Mouse (Mus musculus): ENCODE measurements around the gene Cnot1. TPM values are rescaled to one million over a fixed set of nuclear protein-coding genes. Genes with fewer than 3 reads are reported as not detected.
"Not testable (repeated sequence)": the region's sequence is repeated elsewhere in the genome, so short reads cannot be mapped to it uniquely, and the experiment has no call there.

Gene Cnot1
- total RNA-seq, 4 experiments from 2014 or later = 150 to 189 (median 178) TPM

DNA sequence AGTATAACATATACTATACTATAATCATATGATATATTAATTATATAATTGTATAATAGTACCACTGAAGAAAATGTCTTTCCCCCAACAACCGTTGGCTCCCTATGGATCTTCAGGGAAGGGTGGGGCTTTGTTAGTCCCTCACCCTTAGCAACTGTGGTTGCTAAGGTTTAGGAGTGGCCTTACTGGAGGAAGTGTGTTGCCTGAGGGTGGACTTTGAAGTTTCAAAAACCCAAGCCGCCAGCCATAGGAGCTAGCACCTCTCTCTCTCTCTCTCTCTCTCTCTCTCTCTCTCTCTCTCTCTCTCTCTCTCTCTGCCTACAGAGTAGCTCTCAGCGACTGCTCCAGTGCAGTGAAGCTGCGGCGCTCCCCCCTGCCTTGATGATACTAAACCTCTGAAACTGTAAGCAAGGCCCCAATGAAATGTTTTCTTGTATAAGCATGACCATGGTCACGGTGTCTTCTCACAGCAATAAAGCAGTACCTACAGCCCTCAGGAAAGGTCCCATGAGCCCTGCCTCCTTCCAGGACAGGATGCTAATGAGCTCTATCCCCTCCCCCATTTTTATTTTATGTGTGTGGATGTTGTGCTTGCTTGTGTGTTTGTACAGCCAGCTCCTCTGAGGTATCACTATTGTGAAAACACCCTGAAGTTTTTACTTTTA is 8.9 kb upstream of the Cnot1 start:
- DNase-seq = no peak

DNA sequence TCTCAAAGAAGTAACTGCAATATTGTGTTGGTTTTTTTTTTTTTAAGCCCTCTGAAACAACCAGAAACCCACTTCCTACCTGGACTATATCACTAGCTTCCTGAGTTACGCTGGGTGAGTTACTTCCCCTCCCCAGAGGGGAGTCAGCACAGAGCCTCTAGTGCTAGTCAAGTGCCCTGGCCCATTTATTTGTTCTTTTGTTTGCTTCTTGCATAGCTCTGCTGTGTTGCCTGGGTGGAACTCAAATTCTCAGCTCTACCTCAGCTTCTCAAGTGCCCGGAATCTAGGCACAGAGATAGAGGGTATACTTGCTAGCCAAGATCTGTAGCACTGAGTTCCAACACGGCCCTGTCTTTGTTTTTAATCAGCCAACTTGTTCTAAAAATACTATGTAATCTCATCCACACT is 2.9 kb upstream of the Cnot1 start:
- DNase-seq = no peak

DNA sequence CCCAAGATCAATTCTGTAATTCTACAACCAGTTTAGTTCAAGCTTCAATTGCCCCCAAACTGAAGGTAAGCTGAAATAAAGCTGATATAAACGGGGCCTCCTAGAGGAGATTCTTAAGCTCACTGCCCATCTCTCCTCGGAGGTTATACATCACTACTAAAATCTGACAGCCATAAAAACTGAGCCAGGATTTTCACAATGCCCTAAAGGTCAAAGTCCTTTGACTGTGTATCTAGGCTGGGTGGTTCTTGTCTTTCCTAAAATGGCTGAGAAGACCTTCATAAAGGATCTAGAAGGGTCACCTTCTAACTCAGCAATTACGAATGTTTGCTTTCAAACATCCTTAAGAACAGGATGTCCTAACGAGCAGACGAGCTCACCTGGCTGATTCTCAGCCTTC is 1.9 kb upstream of the Cnot1 start:
- no peak for DNase-seq

DNA sequence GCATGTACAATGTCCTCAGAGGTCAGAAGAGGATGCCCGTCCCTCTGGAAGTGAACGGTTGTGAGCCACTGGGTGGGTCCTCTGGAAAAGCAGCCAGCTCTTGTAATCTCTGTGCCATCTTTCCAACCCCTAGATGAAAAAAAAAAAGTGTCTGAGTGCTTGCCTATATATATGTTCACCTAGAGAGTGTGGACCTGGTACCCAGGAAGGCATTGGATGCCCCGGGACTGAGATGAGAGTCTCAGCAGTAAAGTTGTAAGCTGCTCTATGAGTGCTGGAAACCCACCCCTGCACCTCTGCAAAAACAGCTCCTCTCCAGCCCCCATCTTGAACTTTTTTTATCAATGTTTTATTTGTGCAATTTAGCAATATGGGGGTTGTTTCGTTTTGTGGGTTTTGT is 1.4 kb upstream of the Cnot1 start:
- DNase-seq = no peak

DNA sequence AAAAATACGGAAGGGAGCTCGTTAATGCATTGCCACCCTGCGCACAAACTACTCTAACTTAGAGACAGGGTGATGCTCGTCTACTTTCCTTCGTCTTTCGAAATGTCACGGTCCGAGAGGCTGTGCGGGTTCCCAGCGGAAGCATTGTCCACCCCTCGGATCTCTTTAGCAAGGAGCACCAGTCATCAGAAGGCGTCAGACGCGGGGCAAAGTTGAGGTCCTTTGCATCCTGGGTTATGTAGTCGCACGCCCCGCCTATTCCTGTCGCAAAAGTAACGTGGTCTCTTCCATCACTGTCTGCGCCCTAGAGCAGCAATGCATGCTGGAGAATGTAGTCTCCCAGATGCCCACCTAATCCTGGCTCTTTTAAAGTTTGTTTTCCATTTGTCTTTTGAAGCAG is 597 bp upstream of the Cnot1 start:
- peak; percentile 94 for DNase-seq

DNA sequence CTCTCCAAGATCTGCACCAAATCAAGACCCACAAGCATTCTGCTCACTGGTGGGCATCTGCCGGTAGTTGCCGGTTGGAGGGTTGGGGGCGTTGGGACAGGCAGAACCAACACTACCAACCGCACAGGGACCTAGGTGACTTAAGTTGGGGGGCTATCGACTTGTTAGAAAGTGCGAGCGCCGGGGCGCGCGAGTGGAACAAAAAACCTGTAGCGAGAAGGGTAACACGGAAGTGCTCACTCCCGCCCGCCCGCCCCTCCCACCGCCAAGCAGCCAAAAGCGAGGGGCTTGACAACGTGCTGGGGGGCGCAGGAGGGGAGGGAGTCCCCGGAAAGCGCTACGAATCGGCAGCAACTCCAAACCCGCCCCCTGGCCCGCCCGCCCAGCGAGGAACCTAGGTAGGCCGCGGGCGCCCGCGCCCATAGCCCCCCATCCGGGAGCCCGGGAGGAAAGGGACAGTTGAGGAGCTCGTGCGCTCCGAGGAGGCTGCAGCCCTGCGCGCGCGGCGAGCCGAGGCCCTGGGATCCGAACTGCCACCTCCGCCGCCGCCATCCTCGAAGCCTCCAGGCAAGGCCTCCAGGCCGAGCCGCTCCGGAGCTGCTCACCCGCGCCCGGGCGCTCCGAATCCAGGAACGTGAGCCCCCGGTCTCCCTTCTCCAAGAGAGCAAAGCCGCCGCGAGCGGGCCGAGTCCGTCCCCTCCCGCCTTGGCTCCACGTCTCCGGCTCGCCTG is 638 bp downstream of the Cnot1 start:
- peak; percentile 19 for DNase-seq

DNA sequence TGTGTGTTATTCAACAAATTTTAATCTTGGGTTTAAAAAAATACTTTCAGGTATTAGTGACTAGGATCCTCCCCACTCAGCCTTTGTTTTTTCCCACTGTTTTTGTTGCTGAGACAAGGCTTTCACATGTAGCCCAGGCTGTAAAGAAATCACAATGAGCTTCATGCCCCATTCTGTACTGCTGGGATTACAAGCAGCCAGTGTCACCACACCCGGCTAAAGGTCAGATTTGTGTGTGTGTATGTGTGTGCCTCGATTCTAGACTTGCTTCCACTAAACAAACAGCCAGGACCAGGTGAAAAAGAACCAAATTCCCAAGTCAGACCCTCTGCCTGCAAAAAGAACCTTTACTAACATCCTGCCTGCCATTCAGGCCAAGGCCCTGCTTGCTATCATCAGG is 1.8 kb downstream of the Cnot1 start:
- DNase-seq = no peak

DNA sequence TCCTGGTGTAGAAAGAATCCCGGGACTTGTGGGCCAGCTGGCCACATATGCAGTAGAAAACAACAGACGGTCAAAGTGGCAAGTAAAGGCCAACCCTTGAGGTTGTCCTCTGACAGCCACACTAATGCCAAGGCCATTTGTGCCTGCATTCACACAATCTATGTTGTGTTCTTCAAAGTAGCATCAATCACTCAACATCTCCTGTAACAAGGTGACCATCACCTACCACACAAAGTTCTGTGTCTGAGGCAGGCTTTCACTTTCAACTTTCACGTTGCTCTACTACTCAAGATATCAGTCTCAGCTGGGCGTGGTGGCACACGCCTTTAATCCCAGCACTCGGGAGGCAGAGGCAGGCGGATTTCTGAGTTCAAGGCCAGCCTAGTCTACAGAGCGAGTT is 5.0 kb downstream of the Cnot1 start:
- DNase-seq = no peak

DNA sequence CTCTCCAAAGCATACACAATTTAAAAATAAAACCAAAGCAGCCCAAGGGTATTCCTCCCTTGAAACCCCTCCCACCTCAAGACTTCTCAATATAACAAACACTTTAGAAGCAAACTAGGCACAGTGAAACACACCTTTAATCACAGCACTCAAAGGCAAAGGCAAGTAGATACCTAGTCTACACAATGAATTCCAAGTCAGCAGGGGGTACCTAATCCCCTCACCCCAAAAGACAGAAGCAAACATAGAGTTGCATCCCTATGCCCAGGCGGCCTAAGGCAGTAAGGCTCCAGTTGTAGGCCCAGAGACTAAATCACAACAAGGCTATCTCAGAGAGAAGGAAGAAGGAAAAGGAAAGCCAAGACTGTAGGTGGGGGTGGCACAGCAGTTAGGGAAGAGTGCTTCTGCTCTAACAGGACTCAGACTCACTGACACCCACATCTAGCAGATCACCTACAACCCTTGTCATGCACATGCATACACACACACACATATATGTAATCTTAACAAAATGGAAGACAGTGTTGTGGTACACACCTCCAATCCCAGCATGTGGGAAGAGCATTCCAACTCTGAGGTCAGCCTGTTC is 5.7 kb downstream of the Cnot1 start:
- no peak for DNase-seq

DNA sequence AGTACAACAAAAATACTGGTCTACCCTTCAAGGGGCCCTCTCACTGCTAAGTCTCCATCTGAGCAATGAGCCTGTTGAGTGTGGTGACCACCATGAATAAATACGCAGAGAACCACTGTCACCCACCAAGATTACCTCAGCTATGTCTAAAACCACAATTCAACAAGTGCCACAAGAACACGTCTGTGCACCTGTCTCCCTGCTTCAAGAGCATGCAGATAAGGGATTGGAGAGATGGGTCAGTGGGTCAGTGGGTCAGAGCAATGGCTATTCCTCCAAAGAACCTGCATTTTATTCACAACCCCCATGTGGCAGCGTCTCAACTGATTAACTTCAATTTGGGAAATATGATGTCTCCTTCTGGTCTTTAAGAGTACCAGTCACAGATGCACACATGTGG is 6.9 kb downstream of the Cnot1 start:
- no peak for DNase-seq

DNA sequence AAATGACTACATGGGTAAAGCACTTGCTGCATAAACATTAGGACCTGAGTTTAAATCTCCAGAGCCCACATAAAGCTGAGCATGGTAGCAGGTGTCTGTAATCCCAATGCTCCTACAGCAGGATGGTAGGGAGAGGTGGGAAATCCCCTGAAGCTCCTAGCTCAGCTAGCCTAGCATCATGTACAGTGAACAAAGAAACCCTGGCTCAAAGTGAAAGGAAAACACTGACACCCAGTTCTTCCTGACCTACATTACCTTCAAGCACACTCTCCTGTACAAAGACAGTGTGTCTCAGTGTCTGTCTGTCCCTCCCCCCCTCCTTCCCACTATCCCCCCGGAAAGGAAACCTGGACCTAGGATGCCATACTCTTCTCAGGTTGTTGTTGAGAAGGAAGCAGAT is 7.4 kb downstream of the Cnot1 start:
- no peak for DNase-seq

DNA sequence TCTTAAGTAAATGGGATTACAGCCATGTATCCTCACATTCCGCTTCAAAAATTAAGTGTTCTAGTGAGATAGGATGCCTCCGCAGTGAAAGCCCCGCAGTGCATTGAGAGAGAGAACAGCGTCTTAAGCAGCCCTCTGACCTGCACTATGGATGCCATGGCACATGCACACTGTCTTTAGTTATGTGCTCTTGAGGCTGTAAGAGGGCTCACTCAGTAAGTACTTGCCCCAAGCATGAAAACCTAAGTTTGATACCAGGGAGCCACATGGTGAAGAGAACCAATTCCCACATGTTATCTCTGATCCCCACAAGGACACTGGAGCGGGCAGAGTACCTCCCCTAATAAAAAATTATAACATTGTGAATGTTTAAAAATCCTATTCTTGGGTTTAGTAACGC is 8.1 kb downstream of the Cnot1 start:
- DNase-seq = no peak

DNA sequence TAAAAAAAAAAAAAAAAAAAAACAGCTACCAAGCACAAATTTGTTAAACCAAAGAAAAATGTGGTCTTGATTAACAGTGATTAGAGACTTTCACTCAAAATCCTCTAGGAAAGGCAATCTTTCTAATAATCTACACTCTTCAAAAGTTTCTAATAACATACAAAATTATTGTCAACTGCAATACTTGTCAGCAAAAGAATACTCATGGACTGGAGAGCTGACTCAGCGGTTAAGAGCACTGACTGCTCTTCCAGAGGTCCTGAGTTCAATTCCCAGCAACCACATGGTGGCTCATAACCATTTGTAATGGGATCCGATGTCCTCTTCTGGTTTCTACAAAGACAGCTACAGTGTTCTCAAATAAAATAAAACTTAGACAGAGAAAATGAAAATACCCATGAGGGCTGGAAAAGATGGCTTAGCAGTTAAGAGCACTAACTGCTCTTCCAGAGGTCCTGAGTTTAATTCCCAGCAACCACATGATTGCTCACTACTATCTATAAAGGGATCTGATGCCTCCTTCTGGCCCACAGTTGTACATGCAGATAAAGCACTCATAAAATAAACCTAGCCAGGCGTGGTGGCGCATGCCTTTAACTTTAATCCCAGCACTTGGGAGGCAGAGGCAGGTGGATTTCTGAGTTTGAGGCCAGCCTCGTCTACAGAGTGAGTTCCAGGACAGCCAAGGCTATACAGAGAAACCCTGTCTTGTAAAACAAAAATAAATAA is 11.8 kb downstream of the Cnot1 start:
- not testable (repeated sequence) for DNase-seq

DNA sequence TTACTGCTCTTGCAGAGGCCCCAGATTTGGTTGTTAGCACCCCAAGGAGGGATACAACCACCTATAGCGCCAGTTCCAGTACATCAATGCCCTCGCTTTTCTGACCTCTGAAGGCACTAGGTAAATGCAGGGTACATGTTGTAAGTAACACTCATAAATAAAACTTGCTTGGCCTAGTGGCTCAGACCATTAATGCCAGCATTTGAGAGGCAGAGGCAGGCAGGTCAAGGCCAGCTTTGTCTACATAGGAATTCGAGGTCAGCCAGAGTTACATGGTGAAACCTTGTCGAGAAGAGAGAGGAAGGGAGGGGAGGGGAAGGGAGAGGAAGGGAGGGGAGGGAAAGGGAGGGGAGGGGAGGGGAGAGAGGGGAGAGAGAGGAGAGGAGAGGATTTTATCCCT is 21.7 kb downstream of the Cnot1 start:
- peak; percentile 36 for DNase-seq

DNA sequence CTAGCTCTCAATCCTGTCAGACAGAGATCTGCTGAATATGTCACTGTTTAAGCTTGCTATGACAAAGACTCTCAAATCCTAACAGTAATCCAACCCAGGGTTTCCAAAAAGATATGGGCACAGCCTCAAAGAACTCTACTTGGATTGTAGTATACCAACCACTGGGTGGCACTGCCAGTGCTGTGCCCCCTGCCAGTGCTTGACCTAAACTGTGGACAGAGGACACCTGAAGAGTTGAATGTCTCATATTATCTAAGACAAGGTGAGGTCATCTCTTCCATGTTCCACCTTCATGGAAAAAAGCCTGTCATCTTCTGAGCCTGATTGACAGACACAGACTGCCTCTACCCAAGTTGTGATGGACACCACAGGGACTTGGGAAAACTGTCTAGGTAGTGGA is 24.6 kb downstream of the Cnot1 start:
- DNase-seq = no peak

DNA sequence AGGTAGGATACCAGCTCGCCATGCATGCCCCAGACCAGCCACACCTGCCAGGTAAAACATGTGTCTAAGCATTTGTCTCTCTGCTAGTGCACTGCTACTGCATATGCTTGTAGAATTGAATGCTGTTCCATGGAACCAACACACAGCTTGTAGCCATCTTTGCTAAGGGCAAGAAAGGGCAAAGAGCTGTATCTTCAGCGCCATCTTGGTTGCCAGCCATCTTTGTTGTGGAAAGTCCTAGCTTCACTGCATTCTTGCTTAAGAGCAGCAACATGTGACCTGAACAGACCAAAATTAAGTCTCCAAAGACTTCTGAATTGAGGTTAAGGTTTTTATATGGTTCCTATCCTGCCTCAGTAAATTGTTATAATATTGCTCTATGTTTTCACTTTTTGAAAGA is 25.5 kb downstream of the Cnot1 start:
- no peak for DNase-seq

DNA sequence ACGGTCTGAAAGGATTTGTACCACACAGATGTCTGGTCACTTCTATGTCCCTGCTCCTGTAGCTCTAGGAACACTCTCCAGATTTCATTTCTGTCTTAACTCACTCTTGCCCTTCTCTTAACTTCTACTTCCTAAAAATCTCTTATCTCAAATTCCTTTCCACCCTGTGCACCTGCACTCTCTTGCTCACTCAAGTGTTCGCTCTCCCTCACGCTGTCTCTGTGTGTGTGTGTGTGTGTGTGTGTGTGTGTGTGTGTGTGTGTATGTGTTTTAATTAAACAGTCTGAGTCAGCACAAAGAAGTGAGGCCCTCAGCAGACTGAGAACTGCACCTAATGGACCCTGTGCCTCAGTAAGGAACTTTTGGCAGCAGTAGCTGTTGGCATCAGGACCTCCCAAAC is 26.2 kb downstream of the Cnot1 start:
- DNase-seq = no peak

DNA sequence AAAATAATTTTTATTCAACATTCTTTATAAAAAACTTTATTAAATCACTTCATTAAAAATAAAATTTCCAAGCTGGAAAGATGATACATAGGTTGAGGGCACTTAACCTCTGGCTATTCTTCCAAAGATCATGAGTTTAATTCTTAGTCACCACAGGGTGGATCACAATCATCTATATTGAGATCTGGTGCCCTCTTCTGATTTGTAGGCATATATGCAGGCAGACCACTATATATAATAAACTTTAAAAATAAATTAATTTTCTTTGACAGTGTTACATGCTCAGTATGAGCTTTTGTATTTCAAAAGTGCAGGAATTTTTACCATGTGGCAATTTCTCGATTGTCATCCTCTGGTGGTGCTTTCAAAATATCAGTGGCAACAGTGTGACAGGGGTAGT is 43.1 kb downstream of the Cnot1 start:
- DNase-seq = no peak

DNA sequence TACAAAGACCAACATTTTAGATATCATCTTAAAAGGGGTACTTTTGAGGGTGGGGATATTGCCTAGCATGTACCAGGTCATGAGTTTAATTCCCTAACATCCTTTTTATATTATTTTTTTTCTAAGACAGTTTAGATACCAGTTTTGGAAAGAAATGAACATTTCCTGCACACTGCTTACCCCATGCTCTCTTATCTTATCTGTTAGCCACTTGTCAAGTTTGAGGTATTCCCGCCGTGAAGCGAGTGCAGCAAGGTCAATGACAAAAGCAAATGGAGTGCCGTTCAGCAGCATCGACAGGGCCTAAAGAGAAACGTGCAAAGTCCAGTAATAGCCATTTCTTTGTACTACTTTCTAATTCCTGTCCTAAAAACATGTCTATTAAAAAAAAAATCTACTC is 46.9 kb downstream of the Cnot1 start:
- peak; percentile 26 for DNase-seq

DNA sequence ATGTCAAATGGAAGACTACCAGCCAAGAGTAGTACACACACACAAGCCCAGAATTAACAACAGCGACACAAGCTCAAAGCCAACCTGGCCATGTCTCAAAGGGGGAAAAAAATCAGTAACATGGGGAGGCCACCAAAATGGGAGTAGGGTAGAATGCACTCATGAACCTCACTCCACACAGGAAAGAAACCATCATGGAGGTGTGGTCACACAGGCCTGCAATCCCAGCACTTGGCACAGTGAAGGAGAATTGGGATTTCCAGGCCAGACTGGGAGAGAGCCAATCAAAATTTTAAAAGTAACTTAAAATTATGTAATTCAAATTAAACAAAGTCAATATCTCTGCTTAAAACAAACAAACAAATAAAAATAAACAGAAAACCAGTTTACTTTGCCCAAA is 55.3 kb downstream of the Cnot1 start:
- no peak for DNase-seq

DNA sequence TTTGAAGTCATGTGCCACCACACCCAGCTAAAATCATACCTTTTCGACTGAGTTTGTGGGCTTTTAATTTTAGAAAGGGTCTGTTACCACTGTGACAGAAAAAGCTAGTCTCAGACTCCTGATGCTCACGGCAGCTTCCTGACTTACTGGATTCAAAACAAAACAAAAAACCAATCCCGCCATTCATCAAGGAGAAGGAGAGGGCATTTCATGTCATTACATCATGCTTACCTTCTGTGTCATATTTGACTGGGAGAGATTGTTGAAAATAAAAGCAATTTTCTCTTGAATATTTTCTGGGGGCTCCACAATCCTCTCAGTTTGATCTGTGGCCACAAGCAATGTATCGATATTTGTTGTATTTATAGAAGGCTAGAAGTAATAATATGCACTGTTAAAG is 59.2 kb downstream of the Cnot1 start:
- no peak for DNase-seq

DNA sequence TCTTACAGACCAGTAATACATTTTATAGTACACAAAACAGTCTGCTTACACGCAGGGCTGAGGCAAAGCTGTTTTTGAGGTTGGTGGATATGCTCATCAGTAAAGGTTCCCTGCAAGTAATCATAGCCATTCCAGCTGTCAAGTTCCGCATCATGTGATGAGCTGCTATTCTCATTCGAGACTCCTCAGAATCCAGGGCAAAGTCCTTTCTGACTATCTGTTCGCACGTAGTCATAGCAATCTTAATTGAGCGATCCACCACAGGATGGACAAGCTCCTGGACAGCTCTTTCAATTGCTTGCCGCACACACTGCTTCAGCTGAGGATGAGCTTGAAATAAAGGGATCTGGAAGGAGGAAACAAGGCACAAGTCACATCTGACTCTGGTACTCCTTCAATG is 65.5 kb downstream of the Cnot1 start:
- DNase-seq = no peak

DNA sequence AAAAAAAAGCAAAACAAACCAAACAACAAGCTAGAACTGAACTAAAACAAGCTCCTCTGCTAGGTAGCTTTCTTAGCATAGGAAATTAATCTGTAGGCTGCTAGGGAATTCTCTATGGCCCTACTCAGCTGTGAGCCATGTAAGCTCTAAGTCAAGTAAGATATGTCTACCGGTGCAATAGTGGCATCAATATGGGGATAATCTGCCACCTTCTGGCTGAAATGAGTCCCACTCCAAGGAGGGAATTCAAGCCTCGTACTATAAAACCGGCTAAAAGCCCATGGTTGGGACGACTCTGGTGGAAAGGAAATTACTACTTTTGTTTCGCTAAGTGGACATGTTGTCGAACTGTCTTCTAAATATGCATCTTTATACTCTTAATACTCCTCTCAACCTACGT is 68.7 kb downstream of the Cnot1 start:
- no peak for DNase-seq

DNA sequence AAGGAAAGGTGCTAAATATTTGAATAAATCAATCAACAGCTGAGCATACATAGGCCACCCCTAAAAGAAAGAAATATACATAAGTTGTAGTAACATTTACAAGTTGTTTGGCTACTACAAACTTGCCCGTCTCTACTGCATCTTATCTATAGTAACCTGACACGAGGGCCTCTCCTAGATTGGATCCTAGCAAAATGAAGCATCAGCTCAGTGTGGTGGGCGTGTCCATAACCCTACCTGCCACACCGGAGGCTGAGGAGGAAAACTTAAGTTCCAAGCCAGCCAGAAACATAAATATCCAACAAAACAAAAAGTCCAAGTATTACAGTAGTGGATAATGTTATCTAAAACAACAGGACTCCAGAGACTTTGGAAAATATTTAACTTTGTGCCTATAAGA is 79.6 kb downstream of the Cnot1 start:
- no peak for DNase-seq

Measured in adrenal gland, adult 8-10 months (tissue).